Mouse (Mus musculus): ENCODE data around the gene Slc23a3.

The Slc23a3 gene

GRCm38 (mm10) chr1:75133421-75134207 lies at the start of gene Slc23a3:
Gene Slc23a3, minus strand, starts transcription at chr1:75133890.
- DNase-seq (ENCODE audit: low read depth, low spot score), result peak; percentile 17

- DNase-seq (ENCODE audit: low read depth, low spot score), result no peak
Measured at GRCm38 (mm10) chr1:75182160-75182559, 48.5 kb upstream of the Slc23a3 start.

- no peak for DNase-seq (ENCODE audit: low read depth, low spot score)
Measured at GRCm38 (mm10) chr1:75181377-75181870, 47.7 kb upstream of the Slc23a3 start.

GRCm38 (mm10) chr1:75180741-75181140 lies 47.1 kb upstream of the Slc23a3 start:
- no peak for DNase-seq (ENCODE audit: low read depth, low spot score)

GRCm38 (mm10) chr1:75180105-75180590 lies 46.5 kb upstream of the Slc23a3 start, which contains the start of gene Abcb6:
Gene Abcb6, minus strand, starts transcription at chr1:75180392.
- DNase-seq (ENCODE audit: low read depth, low spot score), result peak; percentile 93

- no peak for DNase-seq (ENCODE audit: low read depth, low spot score)
Measured at GRCm38 (mm10) chr1:75179334-75180104, 45.8 kb upstream of the Slc23a3 start.

- DNase-seq (ENCODE audit: low read depth, low spot score), result peak; percentile 84
Measured at GRCm38 (mm10) chr1:75168472-75169464, 35.1 kb upstream of the Slc23a3 start, which contains the start of gene Zfand2b. Gene Zfand2b, plus strand, starts transcription at chr1:75168646.

- DNase-seq (ENCODE audit: low read depth, low spot score), result no peak
Measured at GRCm38 (mm10) chr1:75168093-75168471, 34.4 kb upstream of the Slc23a3 start.

- DNase-seq (ENCODE audit: low read depth, low spot score), result no peak
Measured at GRCm38 (mm10) chr1:75160256-75160617, 26.5 kb upstream of the Slc23a3 start.

- no peak for DNase-seq (ENCODE audit: low read depth, low spot score)
Measured at GRCm38 (mm10) chr1:75159540-75160255, 26.0 kb upstream of the Slc23a3 start.

- no peak for DNase-seq (ENCODE audit: low read depth, low spot score)
Measured at GRCm38 (mm10) chr1:75158990-75159389, 25.3 kb upstream of the Slc23a3 start.

- DNase-seq (ENCODE audit: low read depth, low spot score), result no peak
Measured at GRCm38 (mm10) chr1:75155837-75156236, 22.1 kb upstream of the Slc23a3 start.

GRCm38 (mm10) chr1:75148727-75149126 lies 15.0 kb upstream of the Slc23a3 start:
- DNase-seq (ENCODE audit: low read depth, low spot score), result no peak

GRCm38 (mm10) chr1:75147411-75148135 lies 13.9 kb upstream of the Slc23a3 start:
- no peak for DNase-seq (ENCODE audit: low read depth, low spot score)

GRCm38 (mm10) chr1:75145589-75145988 lies 11.9 kb upstream of the Slc23a3 start:
- no peak for DNase-seq (ENCODE audit: low read depth, low spot score)

- DNase-seq (ENCODE audit: low read depth, low spot score), result peak; percentile 91
Measured at GRCm38 (mm10) chr1:75142301-75143261, 8.9 kb upstream of the Slc23a3 start, which contains the start of the genes Cnppd1 and Retreg2. Gene Cnppd1, minus strand, starts transcription at chr1:75142711. Gene Retreg2, plus strand, starts transcription at chr1:75142778.

GRCm38 (mm10) chr1:75141486-75142190 lies 7.9 kb upstream of the Slc23a3 start:
- DNase-seq (ENCODE audit: low read depth, low spot score), result peak; percentile 34

Measured in telencephalon, adult 2 months (tissue).